Mouse (Mus musculus) neutrophil, adult 65 days (primary cell): ENCODE measurements around the gene Gm6217. TPM values are rescaled to one million over a fixed set of nuclear protein-coding genes. Genes with fewer than 3 reads are reported as not detected.

Experiments
- total RNA-seq: library from RNA; stranded (reverse); gene quantifications from 2 replicates; pipeline ENCODE4 v1.2.4, GENCODE M21; 2023

The Gm6217 gene
- not detected in 2 replicates for total RNA-seq

DNA sequence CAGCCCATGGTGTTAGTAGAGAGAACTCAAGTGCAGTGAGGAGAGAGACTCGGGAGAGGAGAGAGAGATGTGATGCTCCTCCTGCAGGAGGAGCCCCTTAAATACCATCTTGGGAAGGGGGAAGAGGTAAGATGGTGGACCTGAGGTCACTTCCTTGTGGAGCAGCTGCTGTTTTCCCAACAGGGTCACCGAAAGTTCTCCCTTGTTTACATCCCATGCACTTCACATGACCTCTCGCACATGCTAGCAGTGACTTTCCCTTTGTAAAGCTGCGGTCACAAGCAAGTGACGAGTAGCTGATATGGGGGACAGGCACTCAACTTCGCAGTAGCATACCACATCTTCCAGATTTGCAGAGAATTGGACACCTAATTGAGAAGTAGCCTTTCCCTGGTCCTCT, at the start of gene Gm6217:
Gene Gm6217, minus strand, starts transcription at position 74 of the 400 bp plus-strand sequence.

GRCm38 (mm10) chr1:82959870-82960385, 28.7 kb upstream of the Gm6217 start, which contains the start of gene Gm47955:
TSS of gene Gm47955 (plus strand) at chr1:82960286.

DNA sequence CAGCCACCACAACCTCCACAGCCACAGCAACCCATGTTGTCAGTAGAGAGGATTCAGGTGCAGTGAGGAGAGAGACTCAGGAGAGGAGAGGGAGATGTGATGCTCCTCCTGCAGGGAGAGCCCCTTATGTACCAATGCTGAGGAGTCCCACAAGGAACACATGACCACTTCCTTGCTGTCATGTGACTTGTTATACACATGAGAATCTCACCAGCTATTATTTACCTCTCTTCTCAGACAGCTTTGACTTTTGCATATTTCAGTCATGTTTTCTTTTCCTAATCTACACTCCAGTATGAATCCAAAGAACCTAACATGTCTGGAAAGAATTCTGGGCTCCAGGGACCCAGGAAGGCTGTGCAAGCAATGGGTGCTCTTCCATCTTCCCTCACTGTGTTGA, 24.7 kb upstream of the Gm6217 start, which contains the start of gene Gm7544:
Gene Gm7544, minus strand, starts transcription at position 101 of the 400 bp plus-strand sequence.

GRCm38 (mm10) chr1:82943295-82943694, 12.1 kb upstream of the Gm6217 start, which contains the start of gene A030003K21Rik:
TSS of gene A030003K21Rik (minus strand) at chr1:82943388.

DNA sequence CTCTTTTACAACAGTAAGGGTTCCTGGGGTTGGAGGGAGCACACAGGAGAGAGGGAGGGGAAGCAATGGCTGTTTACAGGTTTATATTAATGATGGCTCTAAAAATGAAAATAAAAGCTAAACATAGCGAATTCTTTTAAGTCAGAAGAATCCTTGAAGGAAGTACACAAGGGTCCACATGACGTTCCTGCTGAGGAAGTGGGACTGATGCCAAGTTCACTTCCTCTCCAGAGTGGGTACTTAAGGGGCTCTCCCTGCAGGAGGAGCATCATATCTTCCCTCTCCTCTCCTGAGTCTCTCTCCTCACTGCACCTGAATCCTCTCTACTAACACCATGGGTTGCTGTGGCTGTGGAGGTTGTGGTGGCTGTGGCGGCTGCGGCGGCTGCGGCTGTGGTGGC, 6.5 kb downstream of the Gm6217 start, which contains the start of gene A030014E15Rik:
Gene A030014E15Rik, plus strand, starts transcription at position 268 of the 400 bp plus-strand sequence.

DNA sequence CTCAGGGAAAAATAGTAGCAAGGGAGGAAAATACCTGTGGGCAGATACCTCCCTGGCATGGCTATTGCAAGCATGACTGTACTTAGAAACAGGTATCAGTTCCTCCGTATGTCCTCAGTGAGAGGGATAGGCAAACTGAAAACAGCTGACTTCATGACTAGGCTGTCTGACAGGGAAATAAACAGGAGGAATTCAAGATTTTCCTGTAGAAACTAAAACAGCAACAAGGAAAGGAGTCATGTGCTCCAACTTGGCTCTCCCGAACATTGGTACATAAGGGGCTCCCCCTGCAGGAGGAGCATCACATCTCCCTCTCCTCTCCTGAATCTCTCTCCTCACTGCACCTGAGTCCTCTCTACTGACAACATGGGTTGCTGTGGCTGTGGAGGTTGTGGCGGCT, 18.2 kb downstream of the Gm6217 start, which contains the start of gene A030005L19Rik:
Gene A030005L19Rik, plus strand, starts transcription at position 301 of the 400 bp plus-strand sequence.

Other genes starting within 250 kb of the Gm6217 start
- gene Mff, start 206.5 kb downstream of the Gm6217 start, total RNA-seq, result 110 and 118 TPM in 2 replicates
- not detected in 2 replicates for gene Tm4sf20, start 162.9 kb downstream of the Gm6217 start, total RNA-seq
- not detected in 2 replicates for gene Gm47791, start 160.2 kb downstream of the Gm6217 start, total RNA-seq
- 51.6 and 51.8 TPM in 2 replicates for gene Agfg1, start 91.9 kb downstream of the Gm6217 start, total RNA-seq
- 0.82 TPM in 1 of 2 replicates, not detected in the other for gene A030005L19Rik, start 18.1 kb downstream of the Gm6217 start, total RNA-seq
- not detected in 2 replicates for gene A030014E15Rik, start 6.5 kb downstream of the Gm6217 start, total RNA-seq
- not detected in 2 replicates for gene A030003K21Rik, start 12.0 kb upstream of the Gm6217 start, total RNA-seq
- gene Gm7544, start 24.6 kb upstream of the Gm6217 start, total RNA-seq, result not detected in 2 replicates
- gene Gm47955, start 28.9 kb upstream of the Gm6217 start, total RNA-seq, result not detected in 2 replicates
- not detected in 2 replicates for gene Gm47959, start 69.1 kb upstream of the Gm6217 start, total RNA-seq
- not detected in 2 replicates for gene Slc19a3, start 107.0 kb upstream of the Gm6217 start, total RNA-seq
- not detected in 2 replicates for gene Krtap28-10, start 111.1 kb upstream of the Gm6217 start, total RNA-seq
- not detected in 2 replicates for gene Gm47969, start 113.5 kb upstream of the Gm6217 start, total RNA-seq
- gene A030005K14Rik, start 128.0 kb upstream of the Gm6217 start, total RNA-seq, result not detected in 2 replicates
- gene Krtap28-13, start 129.5 kb upstream of the Gm6217 start, total RNA-seq, result not detected in 2 replicates
- not detected in 2 replicates for gene Ccl20, start 185.4 kb upstream of the Gm6217 start, total RNA-seq
- gene Daw1, start 228.4 kb upstream of the Gm6217 start, total RNA-seq, result not detected in 2 replicates